In the genomic region with DNA sequence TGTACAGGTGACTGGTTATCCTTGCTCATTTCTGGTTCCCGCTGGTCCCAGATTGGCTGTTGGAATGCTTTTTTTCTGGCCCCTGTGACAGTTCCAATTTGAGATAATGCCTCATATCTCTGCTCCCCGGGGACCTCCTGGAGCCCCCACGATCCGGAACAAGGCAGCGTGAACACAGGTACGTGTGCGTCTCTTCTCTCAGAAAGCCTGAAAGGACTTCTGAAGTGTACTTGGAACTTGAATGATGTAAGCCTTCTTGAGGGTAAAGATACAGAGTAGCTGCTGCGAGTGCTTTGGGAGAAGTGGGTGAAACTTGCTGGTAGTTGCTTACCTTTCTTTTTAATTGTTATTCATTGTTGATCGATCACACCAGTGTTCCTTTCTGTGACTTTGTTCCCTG, we compare ENCODE assay signal across 8 mouse cellular contexts. TPM values are rescaled to one million over a fixed set of nuclear protein-coding genes. Genes with fewer than 3 reads are reported as not detected.
DNase-seq lines count a peak whose midpoint lies in the region; ATAC-seq and TF ChIP-seq lines count a peak whose summit lies in the region.

No protein-coding gene starts in this region.

- ATAC-seq in heart, embryonic 11.5 days (replicated peaks; ENCODE audit: insufficient number of reproducible peaks, low FRiP score, low TSS enrichment) = no peak
- no peak for ATAC-seq in hindbrain, embryonic 15.5 days (ENCODE audit: low FRiP score, low read depth)
- no peak for ATAC-seq in inflammation-experienced regulatory T-cells, adult 6 months

- no peak for TF ChIP-seq CTCF in MEL (IDR thresholded peaks at IDR 0.05 in 2 of 3, conservative IDR thresholded peaks at IDR 0.05 in 1 of 3; ENCODE audit: control insufficient read depth in 1 of 3, insufficient read depth in 1 of 3, low read depth in 2 of 3, low read length in 3 of 3, poor library complexity in 1 of 3, severe bottlenecking in 1 of 3)

- TF ChIP-seq EP300 in MEL (IDR thresholded peaks at IDR 0.05; ENCODE audit: low read depth in 1 of 2, low read length in 2 of 2) = no peak

- intact Hi-C loops in heart, postnatal 10 days (cut with DNase I) = no loop called here

- H3K4me1 ChIP-seq in heart, embryonic 11.5 days (ENCODE audit: control insufficient read depth, insufficient read depth, low read length) = peaks cover 11% of the 10 kb centered on the region
- H3K4me1 ChIP-seq in MEL (ENCODE audit: control insufficient read depth in 1 of 2, insufficient read depth in 2 of 2, low read length in 2 of 2) = peaks cover 17 to 26% of the 10 kb centered on the region in 2 experiments
- H3K4me1 ChIP-seq in hindbrain, embryonic 15.5 days (replicated peaks) = peaks cover 28% of the 10 kb centered on the region
- H3K4me1 ChIP-seq in midbrain, embryonic 10.5 days = peaks cover 25% of the 10 kb centered on the region

- H3K27ac ChIP-seq in heart, embryonic 11.5 days (ENCODE audit: low read depth, low read length) = no peak overlapping the region
- H3K27ac ChIP-seq in MEL (ENCODE audit: control insufficient read depth, low read depth, low read length) = peak overlapping the region; percentile 53
- peak overlapping the region; percentile 77; the same call in 1 of the 2 replicates for H3K27ac ChIP-seq in hindbrain, embryonic 15.5 days (replicated peaks)
- H3K27ac ChIP-seq in midbrain, embryonic 10.5 days (replicated peaks) = 0 out of 2 replicates have a peak overlapping the region, but pooled peaks have one; percentile 84

- no peaks in the 10 kb centered on the region; the same call in 1 of the 2 replicates for H3K79me2 ChIP-seq in MEL (ENCODE audit: control insufficient read depth, insufficient read depth, low read length, poor library complexity)

- H3K27me3 ChIP-seq in heart, embryonic 11.5 days (ENCODE audit: control insufficient read depth, insufficient read depth, low read length) = no peaks in the 10 kb centered on the region
- no peaks in the 10 kb centered on the region for H3K27me3 ChIP-seq in MEL (ENCODE audit: control insufficient read depth in 1 of 2, insufficient read depth in 2 of 2, low read length in 2 of 2)
- no peaks in the 10 kb centered on the region for H3K27me3 ChIP-seq in hindbrain, embryonic 15.5 days
- H3K27me3 ChIP-seq in midbrain, embryonic 10.5 days (ENCODE audit: low read depth, poor library complexity, severe bottlenecking) = no peaks in the 10 kb centered on the region

- TF ChIP-seq POLR2A in MEL (IDR thresholded peaks at IDR 0.05; ENCODE audit: control insufficient read depth in 1 of 2, insufficient read depth in 1 of 2, low read depth in 1 of 2, low read length in 2 of 2, poor library complexity in 1 of 2) = no peak

- no peak for TF ChIP-seq RAD21 in MEL (IDR thresholded peaks at IDR 0.05; ENCODE audit: low read depth, low read length)

- H3K9me3 ChIP-seq in heart, embryonic 11.5 days (replicated peaks; ENCODE audit: control insufficient read depth, low read length) = no peaks in the 10 kb centered on the region
- no peaks in the 10 kb centered on the region for H3K9me3 ChIP-seq in MEL (replicated peaks; ENCODE audit: insufficient read depth, low read length)
- H3K9me3 ChIP-seq in hindbrain, embryonic 15.5 days = no peaks in the 10 kb centered on the region
- H3K9me3 ChIP-seq in midbrain, embryonic 10.5 days (replicated peaks) = no peaks in the 10 kb centered on the region

- H3K9ac ChIP-seq in heart, embryonic 11.5 days (ENCODE audit: low read depth, low read length) = peak overlapping the region; percentile 75
- peak overlapping the region; percentile 67 for H3K9ac ChIP-seq in MEL (ENCODE audit: control insufficient read depth, low read depth, low read length, poor library complexity, severe bottlenecking)
- H3K9ac ChIP-seq in hindbrain, embryonic 15.5 days = peak overlapping the region; percentile 91

- DNase-seq in heart, postnatal 10 days = no peak
- peak; percentile 64 for DNase-seq in MEL (ENCODE audit: low read depth, low spot score)
- DNase-seq in midbrain, embryonic 10.5 days (ENCODE audit: low spot score) = no peak
- no peak for DNase-seq in thymus, postnatal 10 days (ENCODE audit: low spot score in 2 of 2)
- no peak for DNase-seq in cerebellum, postnatal 36 days

- WGBS in heart, embryonic 11.5 days (ENCODE audit: insufficient replicate concordance) = 32% methylated on average over 9 of the region's 9 CpGs
- 52% methylated on average over 9 of the region's 9 CpGs for WGBS in hindbrain, embryonic 15.5 days
- WGBS in midbrain, embryonic 10.5 days = 62% methylated on average over 9 of the region's 9 CpGs

- H3K4me3 ChIP-seq in heart, embryonic 11.5 days (ENCODE audit: low read depth, low read length) = peak overlapping the region; percentile 83
- peak overlapping the region; percentile 73 to 89 for H3K4me3 ChIP-seq in MEL (ENCODE audit: control insufficient read depth in 1 of 2, insufficient read depth in 1 of 2, low read depth in 2 of 2, low read length in 2 of 2)
- H3K4me3 ChIP-seq in hindbrain, embryonic 15.5 days = peak overlapping the region; percentile 94
- H3K4me3 ChIP-seq in midbrain, embryonic 10.5 days = peak overlapping the region; percentile 86

- peak overlapping the region; percentile 83 for H3K4me2 ChIP-seq in heart, embryonic 11.5 days
- peak overlapping the region; percentile 89 for H3K4me2 ChIP-seq in hindbrain, embryonic 15.5 days

- H3K36me3 ChIP-seq in heart, embryonic 11.5 days (ENCODE audit: control insufficient read depth, insufficient read depth, low read length) = peaks cover 23% of the 10 kb centered on the region
- H3K36me3 ChIP-seq in MEL (ENCODE audit: control insufficient read depth in 1 of 2, insufficient read depth in 2 of 2, low read length in 2 of 2) = peaks cover under 1 to 26% of the 10 kb centered on the region in 2 experiments; a peak in 3 of 4 replicates
- H3K36me3 ChIP-seq in hindbrain, embryonic 15.5 days = peaks cover 28% of the 10 kb centered on the region
- peaks cover 47% of the 10 kb centered on the region for H3K36me3 ChIP-seq in midbrain, embryonic 10.5 days

TF ChIP-seq in MEL, 35 proteins besides CTCF, POLR2A, EP300 and RAD21 (continues in another document):
- TF ChIP-seq USF1 (IDR thresholded peaks at IDR 0.05; ENCODE audit: low read depth, low read length) (no peak), HCFC1 (IDR thresholded peaks at IDR 0.05; ENCODE audit: low read depth, low read length) (no peak)

RNA-seq across cellular contexts. Expression of a gene that starts 1.1 kb away (rescaled TPM):
- 48.4 and 49.4 TPM in 2 replicates for polyA plus RNA-seq in heart, embryonic 11.5 days (2014; fragmentation: Nextera tagmentation; extraction: Ambion mirVana)
- total RNA-seq in heart, postnatal 10 days (2021) = 10 to 100 TPM; 28.0 to 28.6 TPM
- 16.5 and 16.8 TPM in 2 replicates for total RNA-seq in MEL (2012; rRNA removed)
- polyA plus RNA-seq in MEL (2012; ENCODE audit: insufficient read depth in 1 of 2, insufficient read length in 2 of 2, low read depth in 1 of 2, low replicate concordance in 2 of 2, missing spikeins in 1 of 2) = 10 to 100 TPM in 1 of 2 experiments, not detected in 1; 33.1 TPM
- 105 and 107 TPM in 2 replicates for polyA plus RNA-seq in hindbrain, embryonic 15.5 days (2015; fragmentation: Nextera tagmentation; extraction: Ambion mirVana)
- polyA plus RNA-seq in midbrain, embryonic 10.5 days (2016; fragmentation: Nextera tagmentation; extraction: Ambion mirVana) = 63.5 and 69.5 TPM in 2 replicates
- polyA plus RNA-seq in inflammation-experienced regulatory T-cells, adult 6 months (2017; shearing (Covaris generic)) = 10 to 100 TPM; 35.3 to 68.9 (median 60.8) TPM

RNA-seq across cellular contexts. Expression of a gene that starts 9.8 kb away (rescaled TPM):
- 59.9 and 60.7 TPM in 2 replicates for polyA plus RNA-seq in heart, embryonic 11.5 days (2014; fragmentation: Nextera tagmentation; extraction: Ambion mirVana)
- total RNA-seq in heart, postnatal 10 days (2021) = 10 to 100 TPM; 20.7 to 21.4 TPM
- total RNA-seq in MEL (2012; rRNA removed) = 21.5 and 27.0 TPM in 2 replicates
- 10 to 100 TPM in 1 of 2 experiments, not detected in 1; 63.6 TPM for polyA plus RNA-seq in MEL (2012; ENCODE audit: insufficient read depth in 1 of 2, insufficient read length in 2 of 2, low read depth in 1 of 2, low replicate concordance in 2 of 2, missing spikeins in 1 of 2)
- 44.2 and 53.6 TPM in 2 replicates for polyA plus RNA-seq in hindbrain, embryonic 15.5 days (2015; fragmentation: Nextera tagmentation; extraction: Ambion mirVana)
- 53.0 and 63.9 TPM in 2 replicates for polyA plus RNA-seq in midbrain, embryonic 10.5 days (2016; fragmentation: Nextera tagmentation; extraction: Ambion mirVana)
- 10 to 100 TPM; 38.2 to 90.1 (median 78.6) TPM for polyA plus RNA-seq in inflammation-experienced regulatory T-cells, adult 6 months (2017; shearing (Covaris generic))

RNA-seq across cellular contexts. Expression of a gene that starts 16.6 kb away (rescaled TPM):
- 51.2 TPM in 2 replicates for polyA plus RNA-seq in heart, embryonic 11.5 days (2014; fragmentation: Nextera tagmentation; extraction: Ambion mirVana)
- total RNA-seq in heart, postnatal 10 days (2021) = 10 to 100 TPM; 20.7 to 26.8 TPM
- total RNA-seq in MEL (2012; rRNA removed) = 10.0 and 11.3 TPM in 2 replicates
- 10 to 100 TPM in 1 of 2 experiments, not detected in 1; 66.4 TPM for polyA plus RNA-seq in MEL (2012; ENCODE audit: insufficient read depth in 1 of 2, insufficient read length in 2 of 2, low read depth in 1 of 2, low replicate concordance in 2 of 2, missing spikeins in 1 of 2)
- polyA plus RNA-seq in hindbrain, embryonic 15.5 days (2015; fragmentation: Nextera tagmentation; extraction: Ambion mirVana) = 99.8 and 106 TPM in 2 replicates
- polyA plus RNA-seq in midbrain, embryonic 10.5 days (2016; fragmentation: Nextera tagmentation; extraction: Ambion mirVana) = 102 and 109 TPM in 2 replicates
- polyA plus RNA-seq in inflammation-experienced regulatory T-cells, adult 6 months (2017; shearing (Covaris generic)) = 10 to 100 TPM; 11.0 to 25.3 (median 15.4) TPM

RNA-seq across cellular contexts. Expression of a gene that starts 20.0 kb away (rescaled TPM):
- 446 and 471 TPM in 2 replicates for polyA plus RNA-seq in heart, embryonic 11.5 days (2014; fragmentation: Nextera tagmentation; extraction: Ambion mirVana)
- total RNA-seq in heart, postnatal 10 days (2021) = 1,000 to 10,000 TPM; 1,054 to 1,076 TPM
- total RNA-seq in MEL (2012; rRNA removed) = 164 and 169 TPM in 2 replicates
- 100 to 1,000 TPM; 292 to 415 TPM for polyA plus RNA-seq in MEL (2012; ENCODE audit: insufficient read depth in 1 of 2, insufficient read length in 2 of 2, low read depth in 1 of 2, low replicate concordance in 2 of 2, missing spikeins in 1 of 2)
- 233 and 245 TPM in 2 replicates for polyA plus RNA-seq in hindbrain, embryonic 15.5 days (2015; fragmentation: Nextera tagmentation; extraction: Ambion mirVana)
- 267 and 268 TPM in 2 replicates for polyA plus RNA-seq in midbrain, embryonic 10.5 days (2016; fragmentation: Nextera tagmentation; extraction: Ambion mirVana)
- 100 to 1,000 TPM; 106 to 120 (median 119) TPM for polyA plus RNA-seq in inflammation-experienced regulatory T-cells, adult 6 months (2017; shearing (Covaris generic))

RNA-seq across cellular contexts. Expression of a gene that starts 21.0 kb away (rescaled TPM):
- 1.5 and 1.7 TPM in 2 replicates for polyA plus RNA-seq in heart, embryonic 11.5 days (2014; fragmentation: Nextera tagmentation; extraction: Ambion mirVana)
- total RNA-seq in heart, postnatal 10 days (2021) = 1 to 10 TPM; 5.1 to 7.8 TPM
- total RNA-seq in MEL (2012; rRNA removed) = not detected in 2 replicates
- polyA plus RNA-seq in MEL (2012; ENCODE audit: insufficient read depth in 1 of 2, insufficient read length in 2 of 2, low read depth in 1 of 2, low replicate concordance in 2 of 2, missing spikeins in 1 of 2) = under 1 TPM in 1 of 2 experiments, not detected in 1; 0.03 TPM
- 5.6 and 6.2 TPM in 2 replicates for polyA plus RNA-seq in hindbrain, embryonic 15.5 days (2015; fragmentation: Nextera tagmentation; extraction: Ambion mirVana)
- 9.9 and 10.9 TPM in 2 replicates for polyA plus RNA-seq in midbrain, embryonic 10.5 days (2016; fragmentation: Nextera tagmentation; extraction: Ambion mirVana)
- under 1 TPM in 1 of 3 experiments, not detected in 2; 0.09 TPM for polyA plus RNA-seq in inflammation-experienced regulatory T-cells, adult 6 months (2017; shearing (Covaris generic))
